In genomic region chr12:13177606-13178005, GRCm38 (mm10) we compare ENCODE assay signal across 13 mouse cellular contexts.
DNase-seq lines count a peak whose midpoint lies in the region; ATAC-seq and TF ChIP-seq lines count a peak whose summit lies in the region.
"Had no signal": no experiment of that assay in that cellular context is flagged by ENCODE, and none has a peak within 500 bp of the region (broad histone marks: within the 10 kb centered on the region; RNA-seq: fewer than 3 reads in every experiment).

No protein-coding gene starts in this region.

- intact Hi-C loops in gastrocnemius, postnatal 14 days (cut with DNase I; ENCODE audit: low total_unique reads) = no loop called here
- intact Hi-C loops in gastrocnemius, adult 2 months (cut with DNase I) = no loop called here

- H3K4me3 ChIP-seq in gastrocnemius, adult 2 months = no peak overlapping the region
- no peak overlapping the region for H3K4me3 ChIP-seq in midbrain, embryonic 11.5 days (ENCODE audit: low read depth, low read length)
- no peak overlapping the region for H3K4me3 ChIP-seq in forebrain, embryonic 16.5 days (replicated peaks; ENCODE audit: low read length)
- H3K4me3 ChIP-seq: erythroblast, embryonic 14.5 days; hindbrain, embryonic 13.5 days had no signal

- no peak overlapping the region for H3K9ac ChIP-seq in midbrain, embryonic 11.5 days (ENCODE audit: low read length)
- no peak overlapping the region for H3K9ac ChIP-seq in forebrain, embryonic 16.5 days (replicated peaks; ENCODE audit: low read depth, low read length)
- H3K9ac ChIP-seq: hindbrain, embryonic 13.5 days had no signal

- H3K4me1 ChIP-seq in midbrain, embryonic 11.5 days (ENCODE audit: control insufficient read depth, insufficient read depth, low read length) = peaks cover 13% of the 10 kb centered on the region
- H3K4me1 ChIP-seq in forebrain, embryonic 16.5 days (replicated peaks; ENCODE audit: control insufficient read depth, insufficient read depth, low read length) = peaks cover 9% of the 10 kb centered on the region

- H3K9me3 ChIP-seq in midbrain, embryonic 11.5 days (ENCODE audit: control insufficient read depth, low read length) = no peaks in the 10 kb centered on the region
- H3K9me3 ChIP-seq in forebrain, embryonic 16.5 days (ENCODE audit: control insufficient read depth, low read length) = no peaks in the 10 kb centered on the region
- H3K9me3 ChIP-seq: hindbrain, embryonic 13.5 days had no signal

- 69% methylated on average over 6 of the region's 6 CpGs for WGBS in midbrain, embryonic 11.5 days
- 73% methylated on average over 6 of the region's 6 CpGs for WGBS in forebrain, embryonic 16.5 days

- H3K36me3 ChIP-seq in midbrain, embryonic 11.5 days (ENCODE audit: control insufficient read depth, insufficient read depth, low read length) = no peaks in the 10 kb centered on the region
- H3K36me3 ChIP-seq in forebrain, embryonic 16.5 days (ENCODE audit: control insufficient read depth, insufficient read depth) = no peaks in the 10 kb centered on the region
- H3K36me3 ChIP-seq: hindbrain, embryonic 13.5 days had no signal

- no peak overlapping the region for H3K27ac ChIP-seq in gastrocnemius, adult 2 months
- no peak overlapping the region for H3K27ac ChIP-seq in midbrain, embryonic 11.5 days (ENCODE audit: low read depth, low read length)
- H3K27ac ChIP-seq in forebrain, embryonic 16.5 days (ENCODE audit: low read length) = no peak overlapping the region
- H3K27ac ChIP-seq: hindbrain, embryonic 13.5 days; macrophage had no signal

- peak; percentile 33 for DNase-seq in gastrocnemius, postnatal 14 days
- no peak for DNase-seq in gastrocnemius, adult 2 months
- DNase-seq in spleen, postnatal 36 days (ENCODE audit: low spot score in 2 of 2) = peak; percentile 2 to 17
- no peak for DNase-seq in spleen, postnatal 10 days (ENCODE audit: low spot score in 2 of 2)
- peak; percentile 62 for DNase-seq in kidney, postnatal 10 days
- DNase-seq in cerebellum, adult 9-10 months = no peak
- DNase-seq in midbrain, embryonic 11.5 days (ENCODE audit: low spot score, missing footprints) = no peak
- DNase-seq: right cerebral cortex, postnatal 25 days; thymus, postnatal 4 days had no signal

- no peak overlapping the region for H3K4me2 ChIP-seq in midbrain, embryonic 11.5 days
- H3K4me2 ChIP-seq in forebrain, embryonic 16.5 days (ENCODE audit: low read length) = no peak overlapping the region
- H3K4me2 ChIP-seq: hindbrain, embryonic 13.5 days had no signal

- no peak for ATAC-seq in midbrain, embryonic 11.5 days (ENCODE audit: low FRiP score)
- ATAC-seq in forebrain, embryonic 16.5 days = no peak

- no peak for TF ChIP-seq CTCF in gastrocnemius, adult 2 months (IDR thresholded peaks at IDR 0.05)

- H3K27me3 ChIP-seq in midbrain, embryonic 11.5 days (ENCODE audit: control insufficient read depth, insufficient read depth, low read length) = no peaks in the 10 kb centered on the region
- no peaks in the 10 kb centered on the region for H3K27me3 ChIP-seq in forebrain, embryonic 16.5 days (replicated peaks; ENCODE audit: control insufficient read depth, insufficient read depth, low read length)
- H3K27me3 ChIP-seq: hindbrain, embryonic 13.5 days had no signal

Comparison
In these comparisons a context has a peak if more than half of its experiments do, and no peak if none do; other contexts are left out.
1. DNase-seq: peak in gastrocnemius, postnatal 14 days (single experiment), spleen, postnatal 36 days (2 of 2) and kidney, postnatal 10 days (single experiment); none in gastrocnemius, adult 2 months (single experiment), spleen, postnatal 10 days (0 of 2), cerebellum, adult 9-10 months (single experiment) and midbrain, embryonic 11.5 days (single experiment).